Mouse (Mus musculus) adrenal gland, postnatal 10 days (tissue): ENCODE measurements at regions not wholly inside any gene's neighbourhood (a gene's known extent, or its start where the extent isn't known, plus 50 kb on each side); places are given as distances from the start of the nearest gene placed in this dataset.

Experiments used
- DNase-seq: peaks from one replicate; pipeline ENCODE4 v3.0.0; 2021; ENCODE audit warnings: mixed read lengths

DNA sequence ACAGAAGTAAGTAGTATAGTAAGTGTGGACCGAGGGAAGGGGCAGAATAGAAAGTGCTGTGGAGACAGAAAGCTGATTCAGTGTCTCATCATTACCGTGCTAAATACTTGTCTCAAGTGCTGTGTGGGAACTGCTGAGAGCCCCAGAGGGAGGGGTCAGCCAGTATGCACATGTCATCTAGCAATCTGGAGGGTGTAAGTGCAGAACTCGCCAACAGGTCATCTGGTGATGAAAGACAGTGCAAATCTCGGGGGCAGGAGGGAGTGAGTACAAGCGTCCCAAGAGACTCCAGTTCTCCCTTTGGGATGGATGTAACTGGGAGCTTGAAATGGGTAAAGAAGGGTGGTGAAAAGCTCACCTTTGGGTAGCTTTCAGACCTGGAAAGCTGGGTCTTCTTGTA lies 535.7 kb downstream of the Bcl11a start:
- DNase-seq: no peak

DNA sequence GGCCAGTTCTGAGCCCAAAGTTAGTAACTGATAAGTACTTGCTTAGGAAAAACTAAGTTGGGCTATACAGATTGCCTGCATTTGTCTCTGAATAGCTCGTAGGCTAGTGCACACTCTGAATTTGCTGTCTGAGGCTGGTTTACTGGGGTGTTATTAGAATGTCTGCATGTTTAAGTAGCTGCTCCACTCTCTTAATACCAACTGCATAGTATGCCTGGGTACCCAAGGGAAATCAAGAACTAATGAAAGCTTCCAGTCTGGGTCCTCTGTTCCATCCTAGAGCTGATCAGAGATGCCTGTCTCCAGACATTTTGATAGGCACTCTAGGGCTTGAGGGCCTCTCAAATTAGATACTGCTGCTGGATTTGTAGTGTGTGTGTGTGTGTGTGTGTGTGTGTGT lies 537.6 kb downstream of the Bcl11a start:
- no peak for DNase-seq

DNA sequence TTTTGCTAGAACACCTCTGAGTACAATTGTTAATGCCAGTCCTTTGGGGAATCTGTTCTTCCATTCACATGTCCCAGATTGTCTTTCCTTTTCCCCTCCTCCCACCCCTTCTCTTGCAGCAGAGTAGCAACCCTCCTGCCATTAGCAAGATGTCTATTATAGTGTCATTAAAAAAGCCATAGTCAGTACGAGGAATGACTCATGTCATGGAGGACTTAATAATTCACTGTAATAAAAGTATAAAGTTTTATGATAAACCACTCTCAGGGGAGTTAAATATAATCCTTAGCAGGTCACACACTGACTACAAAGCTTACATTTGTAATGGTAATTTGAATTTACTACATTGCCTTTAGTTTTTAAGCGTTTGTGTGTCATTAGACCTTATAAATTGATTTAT lies 540.7 kb downstream of the Bcl11a start:
- no peak for DNase-seq

DNA sequence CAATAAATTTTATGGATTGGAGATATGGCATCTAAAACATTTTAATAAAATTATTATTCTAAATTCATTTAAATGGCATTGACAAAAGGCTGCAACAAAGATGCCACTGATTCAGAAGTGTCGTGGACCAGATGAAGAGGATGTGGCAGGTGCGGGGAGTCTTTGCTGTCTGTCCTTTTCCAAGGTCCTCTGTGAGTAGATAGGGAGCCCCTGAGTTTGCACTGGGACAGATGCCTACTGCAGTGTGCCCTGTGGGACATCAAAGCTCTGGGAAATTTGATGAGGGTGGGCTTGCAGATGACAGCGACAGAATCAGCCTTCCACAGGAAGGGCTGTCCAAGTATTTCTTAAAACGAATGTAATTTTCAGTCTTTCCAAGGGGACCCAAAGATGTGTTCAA lies 541.2 kb downstream of the Bcl11a start:
- no peak for DNase-seq

DNA sequence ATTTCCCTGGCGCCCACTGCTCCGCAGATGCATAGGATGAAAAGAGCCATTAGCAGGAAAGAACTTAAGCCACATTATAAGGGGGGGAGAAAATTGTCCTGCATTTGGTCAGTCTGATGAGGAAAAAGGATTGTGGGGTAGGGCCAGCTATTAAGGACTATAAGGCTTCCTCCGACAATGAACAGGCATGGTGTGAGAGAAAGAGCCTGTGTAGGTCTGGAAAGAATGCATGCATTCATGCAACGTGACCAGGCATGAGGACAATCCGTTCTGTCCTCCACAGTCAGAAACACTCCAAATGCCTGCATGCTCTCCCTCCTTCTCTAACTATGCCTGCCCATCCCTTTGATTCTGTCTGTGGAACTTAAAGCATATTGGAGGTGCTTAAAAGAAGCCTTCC lies 550.8 kb downstream of the Bcl11a start:
- DNase-seq: no peak

DNA sequence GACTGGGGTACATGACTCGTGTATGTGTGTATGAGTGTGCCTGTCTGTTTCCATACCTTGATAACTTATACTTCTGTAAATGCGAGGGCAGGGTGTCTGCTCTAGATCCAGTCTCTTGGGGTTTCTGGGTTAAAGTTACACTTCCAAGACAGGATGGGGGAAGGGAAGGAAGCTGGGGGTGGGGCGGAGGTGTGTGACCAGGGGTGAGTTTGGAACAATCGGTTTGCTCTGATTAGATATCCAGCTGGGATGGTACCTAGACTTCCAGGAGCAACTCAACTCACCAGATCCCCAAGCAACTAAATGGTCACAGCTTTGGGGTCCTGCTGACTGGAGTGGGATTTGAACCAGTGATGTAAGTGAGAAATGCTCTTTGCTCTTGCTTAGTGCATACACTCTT lies 551.6 kb downstream of the Bcl11a start:
- DNase-seq: no peak

DNA sequence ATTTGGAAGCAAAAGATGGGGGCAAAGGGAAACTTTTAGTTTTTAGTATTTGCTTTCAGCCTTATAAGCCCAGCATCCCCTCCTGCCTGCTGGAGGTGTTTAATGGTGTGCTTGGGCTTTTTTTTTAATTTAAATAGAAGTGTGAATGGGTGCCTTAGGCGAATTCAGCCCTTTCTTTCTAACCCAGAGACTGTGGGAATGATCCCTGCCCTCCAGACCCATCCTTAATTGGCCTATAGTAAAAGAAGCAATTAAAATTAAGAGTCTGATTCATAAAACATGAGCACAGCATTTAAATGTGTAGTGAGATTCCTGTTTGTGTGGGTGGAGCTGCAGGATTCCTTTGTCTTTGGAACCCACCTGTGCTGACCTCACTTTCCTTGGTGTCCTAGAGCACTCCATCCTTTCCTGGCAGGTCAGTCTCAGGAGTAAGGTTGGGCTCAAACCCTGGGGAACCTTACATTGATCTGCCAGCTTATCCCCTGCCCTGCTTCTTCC lies 552.6 kb downstream of the Bcl11a start:
- DNase-seq: no peak

DNA sequence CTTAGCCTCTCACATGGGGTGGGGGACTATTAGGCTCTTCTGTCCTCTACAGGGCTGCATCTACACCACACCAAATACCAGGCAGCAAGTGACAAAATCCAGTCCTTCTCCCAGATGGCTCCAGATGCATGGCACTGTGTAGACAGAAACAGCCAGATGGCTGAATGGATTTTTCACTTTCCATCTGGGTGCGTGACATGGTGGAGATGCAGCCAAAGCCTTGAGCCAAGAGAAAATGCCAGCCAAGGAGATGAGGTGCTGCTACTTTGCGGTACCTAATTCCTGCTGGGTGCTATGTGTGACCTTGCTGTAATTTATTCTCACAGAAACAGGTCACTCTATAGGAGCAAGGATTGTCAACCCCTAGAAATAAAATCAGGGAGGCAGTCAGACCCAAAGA lies 553.8 kb downstream of the Bcl11a start:
- DNase-seq: no peak

DNA sequence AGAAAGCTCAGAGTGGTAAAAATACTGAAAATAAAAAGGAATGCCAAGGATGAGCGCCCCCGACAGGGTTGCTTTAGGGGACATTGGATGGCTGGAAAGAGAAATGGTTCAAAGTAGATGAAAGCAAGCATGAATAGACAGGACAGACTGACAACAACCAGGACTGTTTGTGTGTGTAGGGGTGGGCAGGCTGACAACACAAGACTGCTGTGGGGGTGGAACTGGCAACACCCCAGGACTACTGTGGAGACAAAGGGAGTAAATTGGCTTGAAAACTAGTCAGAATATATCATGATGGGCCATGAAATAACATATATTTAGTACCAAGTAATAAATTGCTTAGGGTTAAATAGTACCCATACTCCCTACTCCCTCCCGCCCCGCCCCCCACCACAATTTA lies 558.9 kb downstream of the Bcl11a start:
- no peak for DNase-seq

DNA sequence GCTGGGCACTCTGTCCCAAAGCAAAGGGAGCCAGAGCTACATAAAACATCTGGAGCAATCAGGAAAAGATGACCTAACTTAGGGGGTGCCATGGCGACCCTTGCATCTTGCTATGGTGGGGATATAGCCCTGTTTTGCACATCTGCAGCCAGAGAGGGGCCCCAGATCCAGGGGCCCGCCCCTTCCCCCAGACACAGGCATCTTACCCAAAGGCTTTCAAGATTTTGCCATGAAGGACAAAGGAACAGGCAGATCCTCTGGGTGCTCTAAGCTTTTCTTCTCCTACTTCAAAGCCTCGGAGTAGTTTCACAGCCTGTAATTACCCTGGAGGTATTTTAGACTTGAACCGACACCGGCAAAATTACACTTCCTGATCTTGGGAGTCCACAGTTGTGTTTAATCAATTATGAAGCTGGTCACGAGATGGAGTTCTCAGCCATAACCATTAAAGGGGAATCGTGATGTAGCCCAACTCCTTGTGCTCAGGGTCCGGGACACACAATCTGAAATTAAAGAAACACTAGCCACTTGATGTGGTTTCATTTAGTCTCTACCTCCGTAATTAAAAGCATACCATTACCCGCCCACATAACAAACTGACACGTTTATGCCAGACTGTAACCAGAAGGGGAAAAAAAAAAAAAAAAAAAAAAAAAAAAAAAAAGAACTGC lies 565.7 kb downstream of the Bcl11a start:
- no peak for DNase-seq

DNA sequence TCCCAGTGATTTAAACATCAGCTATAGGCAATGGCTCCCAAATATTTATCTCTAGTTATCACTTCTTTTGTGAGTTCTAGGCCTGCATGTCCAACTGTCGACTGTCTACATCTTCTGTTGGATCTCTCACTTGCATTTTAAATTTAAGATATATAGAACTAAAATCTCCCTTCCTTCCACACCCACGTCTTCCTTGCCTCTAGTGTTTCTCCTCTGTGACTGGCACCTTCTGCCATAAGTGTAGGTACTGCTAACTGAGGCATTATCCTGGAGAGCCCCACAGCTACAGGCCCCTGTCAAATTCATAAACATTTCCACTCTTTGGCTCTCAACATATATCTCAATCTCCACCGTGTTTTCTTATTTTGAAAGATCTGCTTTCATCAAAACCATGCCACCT lies 575.0 kb downstream of the Bcl11a start:
- no peak for DNase-seq

DNA sequence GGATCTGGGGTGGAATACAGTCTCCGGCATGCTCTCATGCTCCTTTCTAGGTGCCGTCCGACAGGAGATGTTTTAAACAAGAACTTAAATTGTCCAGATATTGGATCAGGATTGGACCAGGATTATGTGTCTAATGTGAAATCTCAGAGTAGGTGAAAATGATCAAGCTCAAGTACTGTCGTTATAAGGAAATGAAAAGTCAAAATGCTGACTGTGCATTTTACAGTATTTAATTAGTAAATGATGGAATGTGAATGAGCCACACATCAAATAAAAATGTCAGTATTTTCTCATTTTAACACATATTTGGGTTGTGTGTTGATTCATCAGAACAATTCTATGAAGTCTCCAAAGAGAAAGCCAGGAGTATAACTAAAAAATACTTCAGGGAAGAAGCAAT lies 586.2 kb downstream of the Bcl11a start:
- DNase-seq: no peak

DNA sequence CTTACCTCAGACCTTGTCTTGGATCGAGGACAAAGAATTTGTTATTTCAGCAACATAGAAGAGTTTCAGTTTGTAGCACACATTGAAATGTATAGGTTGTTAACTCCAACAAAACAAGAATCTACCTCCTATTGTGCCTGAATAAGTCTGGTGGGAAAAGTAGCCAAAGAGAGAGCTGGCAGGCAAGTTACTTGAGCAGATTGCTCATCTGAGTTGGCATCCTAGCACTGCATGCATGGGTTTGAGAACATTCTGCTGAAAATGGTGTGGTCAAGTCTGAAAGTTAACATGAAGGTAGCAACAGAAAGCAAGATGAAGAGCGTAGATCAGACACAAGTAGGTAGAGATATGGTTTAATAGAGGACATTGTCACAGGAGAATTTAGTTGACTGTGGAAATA lies 587.5 kb downstream of the Bcl11a start:
- no peak for DNase-seq

DNA sequence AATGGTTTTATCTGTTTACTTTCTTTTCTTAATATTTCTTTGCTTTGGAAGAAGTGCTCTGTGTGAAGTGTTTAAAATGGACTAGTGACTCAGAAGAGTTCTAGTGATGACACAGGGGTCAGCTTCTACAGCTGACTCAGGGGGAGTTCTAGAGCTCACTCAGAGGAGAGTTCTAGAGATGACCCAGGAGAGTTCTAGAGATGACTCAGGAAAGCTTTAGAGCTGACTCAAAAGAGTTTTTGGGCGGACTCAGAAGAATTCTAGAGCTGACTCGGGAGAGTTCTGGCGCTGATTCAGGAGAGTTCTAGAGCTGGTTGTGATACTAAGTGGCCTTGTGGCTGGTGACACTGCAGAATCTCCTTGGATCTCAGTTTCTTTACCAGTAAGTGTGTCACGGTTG lies 593.8 kb downstream of the Bcl11a start:
- DNase-seq: no peak

DNA sequence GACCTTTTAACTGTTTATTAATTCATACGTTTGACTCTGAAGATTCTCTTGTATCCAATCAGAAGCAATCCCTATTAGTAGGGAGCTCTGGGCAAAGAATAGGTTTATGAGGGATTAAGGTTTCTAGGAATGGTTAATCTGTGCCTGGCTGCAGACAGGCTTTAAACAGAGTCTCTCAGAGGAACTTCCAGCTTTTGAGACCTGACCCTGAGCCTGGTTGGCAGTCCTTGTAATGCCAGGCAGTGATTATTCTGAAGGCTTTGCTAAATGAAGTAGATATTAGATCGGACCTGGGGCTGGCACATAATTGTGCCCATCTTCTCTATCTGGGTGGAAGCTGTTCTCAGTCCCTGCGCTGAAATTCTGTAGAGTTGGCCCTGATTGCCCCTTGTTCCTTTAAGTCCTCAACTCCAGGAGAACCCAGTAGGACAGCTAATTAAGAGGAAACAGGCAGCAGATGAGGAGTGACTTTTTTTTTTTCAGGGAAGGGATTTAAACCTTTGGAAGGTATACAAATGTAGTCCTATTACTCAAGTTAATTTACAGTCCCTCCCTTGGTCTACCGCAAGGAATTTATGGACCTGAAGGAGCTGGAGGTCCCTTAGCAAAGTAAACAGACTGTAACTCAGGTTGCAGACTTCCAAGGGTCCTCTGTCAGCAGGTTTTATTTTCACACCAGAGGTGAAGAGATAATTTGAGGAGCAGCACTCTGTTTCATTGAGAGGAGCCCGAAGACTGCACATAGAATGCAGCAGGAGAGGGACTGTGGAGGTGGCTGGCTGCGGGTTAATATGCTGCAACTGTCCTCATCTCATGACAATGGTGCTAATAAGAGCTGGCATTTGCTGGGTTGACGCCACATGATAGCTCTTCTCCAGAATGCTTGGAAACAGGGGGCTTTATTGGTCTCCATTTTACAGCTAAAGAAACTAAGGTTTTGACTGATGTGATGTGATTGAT lies 595.7 kb downstream of the Bcl11a start:
- peak; percentile 17 for DNase-seq

DNA sequence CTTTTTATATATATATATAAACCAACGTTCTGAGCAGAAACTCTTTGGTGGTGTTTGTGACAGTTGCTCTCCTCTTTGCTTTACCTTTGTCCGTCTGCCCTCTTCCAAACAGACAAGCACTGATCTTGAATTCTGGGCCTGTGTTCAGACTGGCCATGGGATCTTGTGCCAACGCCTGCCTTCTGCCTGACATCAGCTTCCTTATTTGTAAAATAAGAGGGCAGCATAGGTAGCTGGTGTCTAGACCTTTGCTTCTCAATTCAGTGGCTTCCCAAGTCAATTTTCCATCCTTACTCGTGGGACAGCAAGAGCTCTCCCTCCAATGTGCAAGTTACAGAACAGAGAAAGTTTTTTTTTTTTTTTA lies 596.3 kb downstream of the Bcl11a start:
- peak; percentile 7 for DNase-seq

DNA sequence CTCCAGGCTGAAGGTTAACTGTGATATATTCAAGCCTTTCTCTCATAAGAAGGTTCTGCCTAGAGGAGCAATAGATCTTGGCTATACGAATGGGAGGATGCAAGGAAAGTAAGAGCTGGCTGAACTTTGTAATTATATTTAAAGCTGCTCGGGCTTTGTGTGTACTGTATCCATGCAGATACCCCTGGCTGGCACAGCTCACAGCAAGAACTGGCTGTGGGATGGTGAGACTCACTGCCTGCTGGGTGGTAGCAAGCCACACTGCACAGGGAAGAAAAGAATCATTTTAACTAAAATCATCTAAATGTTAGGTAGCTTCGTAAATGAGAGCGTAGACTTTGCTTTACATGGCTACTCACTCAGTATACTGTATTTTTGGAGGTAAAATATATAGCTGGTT lies 599.2 kb downstream of the Bcl11a start:
- DNase-seq: no peak

DNA sequence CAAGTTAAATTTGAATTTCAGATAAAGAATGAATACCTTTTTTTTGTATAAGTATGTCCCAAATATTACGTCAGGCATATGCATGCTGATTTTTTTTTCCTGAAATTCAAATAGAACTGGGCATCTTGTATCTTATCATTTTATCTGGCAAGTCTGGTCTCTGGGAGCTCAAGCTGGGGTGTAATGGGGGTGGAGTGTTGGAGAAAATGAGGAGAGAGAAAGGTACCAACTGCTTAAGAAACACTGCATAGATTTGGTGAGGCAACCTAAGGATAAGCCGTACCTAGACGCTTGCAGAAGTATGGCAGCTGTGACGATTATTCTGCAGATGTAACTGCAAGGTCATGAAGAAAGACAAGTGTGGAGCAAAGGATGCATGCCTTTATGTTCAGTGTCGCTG lies 601.7 kb downstream of the Bcl11a start:
- DNase-seq: no peak

DNA sequence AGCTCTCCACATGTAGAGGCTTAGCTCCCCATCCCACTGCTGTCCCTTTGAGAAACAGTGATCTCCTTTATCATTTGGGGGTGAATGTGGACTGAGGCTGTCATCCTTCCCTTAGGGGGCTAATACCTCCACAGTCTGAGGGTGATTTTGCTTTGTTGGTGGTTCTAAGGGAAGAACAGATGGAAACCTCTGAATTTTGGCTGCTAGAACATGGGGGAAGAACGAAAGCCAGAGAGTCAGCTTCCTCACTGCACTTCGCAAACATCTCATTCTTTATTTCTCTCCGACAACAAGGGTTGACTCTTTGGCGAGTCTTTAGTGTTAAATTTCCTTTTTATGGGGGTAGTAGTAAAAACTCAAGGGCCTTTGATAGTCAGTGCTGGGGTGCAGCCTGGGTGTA lies 604.6 kb downstream of the Bcl11a start:
- DNase-seq: no peak

DNA sequence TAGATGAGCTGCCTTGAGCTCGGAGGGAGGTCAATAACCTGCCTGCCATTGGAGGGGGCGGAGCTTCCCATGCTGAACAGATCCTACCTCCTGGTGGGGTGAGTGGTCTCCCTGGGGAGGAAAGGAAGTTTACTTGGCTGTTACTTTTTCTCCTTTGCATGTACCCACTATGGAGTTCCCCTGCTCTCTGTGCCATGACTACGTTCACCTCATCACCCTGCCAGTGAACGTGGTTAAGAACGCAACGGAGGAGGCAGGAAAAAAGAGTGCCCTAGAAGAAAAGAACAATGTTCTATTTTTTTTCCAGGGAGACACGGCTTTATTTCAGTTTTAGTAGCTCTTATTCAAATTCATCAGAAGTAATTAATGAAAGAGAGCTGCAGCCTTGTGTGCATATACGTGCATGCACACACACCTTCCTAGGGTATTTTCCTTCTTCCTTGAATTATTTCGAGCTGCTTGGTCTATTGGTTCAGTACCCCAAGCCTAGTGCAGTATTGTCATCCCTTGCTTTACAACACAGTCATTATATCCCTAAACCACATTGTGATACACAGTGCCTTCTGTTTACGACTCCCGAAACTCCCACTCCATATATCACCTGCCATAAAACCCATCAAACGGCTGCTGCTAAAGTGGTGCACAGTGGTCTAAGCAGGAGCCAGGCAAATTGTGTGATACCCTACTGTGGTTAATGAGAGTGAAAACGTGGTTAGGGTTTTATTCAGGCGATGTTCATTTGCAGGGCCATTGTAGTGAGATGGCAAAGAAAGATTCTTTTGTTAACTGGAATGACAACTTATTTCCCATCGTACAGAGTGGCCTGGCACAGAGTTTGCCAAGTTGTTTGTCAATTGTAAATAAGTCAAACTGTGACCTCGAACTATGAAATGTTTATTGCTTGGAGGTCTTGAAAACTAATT lies 608.0 kb downstream of the Bcl11a start:
- no peak for DNase-seq

DNA sequence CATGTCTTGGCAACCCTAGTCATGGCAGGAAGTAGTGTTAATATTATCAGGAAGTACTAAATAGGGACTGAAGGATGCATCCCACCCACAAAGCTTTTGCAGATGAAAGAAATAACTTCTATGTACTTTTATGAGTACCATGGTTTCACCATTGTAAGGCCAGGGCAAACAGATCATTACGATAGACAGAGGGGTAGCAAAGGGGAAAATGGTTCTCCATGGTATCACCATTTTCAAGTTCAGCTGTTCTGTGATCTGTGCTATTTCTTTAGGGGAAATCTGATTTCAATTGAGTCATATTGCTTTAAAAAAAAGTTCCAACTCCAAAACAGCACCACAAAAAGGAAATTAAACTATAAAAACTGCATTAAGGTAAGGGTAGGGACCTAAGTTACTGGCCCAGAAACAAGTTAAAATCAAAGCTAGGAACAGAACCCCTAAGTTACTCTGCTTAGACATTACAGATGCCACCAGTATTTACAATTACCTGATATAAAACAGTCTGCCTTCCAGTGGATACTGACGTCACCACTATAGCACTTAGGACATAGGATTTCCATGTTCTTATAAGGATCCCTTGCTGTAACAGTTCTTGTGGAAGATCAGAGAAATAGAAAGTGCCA lies 610.4 kb downstream of the Bcl11a start:
- DNase-seq: no peak

DNA sequence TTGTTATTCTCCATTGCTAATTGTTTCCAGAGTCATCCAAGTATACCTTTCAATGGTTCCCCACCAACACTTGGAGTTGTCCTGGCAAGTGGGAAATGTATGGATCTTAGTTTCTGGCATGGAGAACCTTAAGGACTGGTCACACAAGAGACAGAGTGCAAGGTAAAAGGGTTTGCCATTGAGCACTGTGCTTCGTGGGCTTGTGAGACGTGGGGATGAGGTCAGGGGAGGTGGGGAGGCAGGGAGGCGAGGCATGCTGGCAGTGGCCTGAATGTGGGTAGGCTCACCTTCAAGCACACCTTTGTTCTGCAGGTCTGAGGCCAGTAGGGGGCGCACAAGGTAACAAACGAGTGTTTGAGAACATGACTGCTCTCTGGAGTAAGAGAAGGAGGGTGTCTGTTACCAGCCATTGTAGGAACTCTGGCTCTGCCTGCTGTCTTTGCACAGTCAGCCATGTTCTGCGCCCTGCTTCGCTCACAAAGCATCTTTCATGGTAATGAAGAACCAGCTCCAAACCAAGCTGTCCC lies 612.0 kb downstream of the Bcl11a start:
- DNase-seq: peak; percentile 78
